Mouse (Mus musculus): Measurements from ENCODE around the gene BC052040. TPM values are rescaled to one million over a fixed set of nuclear protein-coding genes. Genes with fewer than 3 reads are reported as not detected.

BC052040 gene
- total RNA-seq, 2 experiments from 2014 or later = 6.9 to 7.8 TPM

DNA sequence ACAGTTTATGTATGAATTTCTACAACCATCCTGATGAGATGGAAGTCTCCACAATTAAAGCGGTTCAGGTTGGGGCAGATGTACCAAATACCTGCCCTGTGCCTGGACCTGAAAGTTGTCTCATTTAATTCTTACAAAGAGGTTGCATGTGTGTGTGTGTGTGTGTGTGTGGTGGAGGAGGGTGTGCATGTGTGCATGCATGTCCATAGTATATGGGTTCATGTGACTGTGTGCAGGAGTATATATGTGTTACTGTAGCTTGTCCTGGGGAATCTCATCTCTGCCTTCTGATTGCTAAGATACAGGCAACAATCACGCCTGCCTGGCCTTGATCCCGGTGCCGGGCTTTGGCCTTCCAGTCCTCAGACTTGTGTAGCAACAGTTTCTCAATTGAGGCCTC, 106.1 kb downstream of the BC052040 start:
- no peak for DNase-seq (ENCODE audit: low spot score in 2 of 2)
- intact Hi-C loops (cut with DNase I) = no loop called here

GRCm38 (mm10) chr2:115688282-115688681, 106.8 kb downstream of the BC052040 start:
- intact Hi-C loops (cut with DNase I) = no loop called here
- peak; percentile 8 to 14 for DNase-seq (ENCODE audit: low spot score in 2 of 2)

GRCm38 (mm10) chr2:115693841-115694240, 112.3 kb downstream of the BC052040 start:
- intact Hi-C loops (cut with DNase I) = no loop called here
- no peak for DNase-seq (ENCODE audit: low spot score in 2 of 2)

GRCm38 (mm10) chr2:115694386-115694785, 112.9 kb downstream of the BC052040 start:
- no peak for DNase-seq (ENCODE audit: low spot score in 2 of 2)
- intact Hi-C loops (cut with DNase I) = no loop called here

- intact Hi-C loops (cut with DNase I) = no loop called here
- no peak for DNase-seq (ENCODE audit: low spot score in 2 of 2)
Measured at GRCm38 (mm10) chr2:115699032-115699431, 117.5 kb downstream of the BC052040 start.

GRCm38 (mm10) chr2:115702610-115703009, 121.1 kb downstream of the BC052040 start:
- DNase-seq (ENCODE audit: low spot score in 2 of 2) = no peak
- intact Hi-C loops (cut with DNase I) = no loop called here

GRCm38 (mm10) chr2:115717535-115717934, 136.0 kb downstream of the BC052040 start:
- no peak for DNase-seq (ENCODE audit: low spot score in 2 of 2)
- intact Hi-C loops (cut with DNase I) = no loop called here

DNA sequence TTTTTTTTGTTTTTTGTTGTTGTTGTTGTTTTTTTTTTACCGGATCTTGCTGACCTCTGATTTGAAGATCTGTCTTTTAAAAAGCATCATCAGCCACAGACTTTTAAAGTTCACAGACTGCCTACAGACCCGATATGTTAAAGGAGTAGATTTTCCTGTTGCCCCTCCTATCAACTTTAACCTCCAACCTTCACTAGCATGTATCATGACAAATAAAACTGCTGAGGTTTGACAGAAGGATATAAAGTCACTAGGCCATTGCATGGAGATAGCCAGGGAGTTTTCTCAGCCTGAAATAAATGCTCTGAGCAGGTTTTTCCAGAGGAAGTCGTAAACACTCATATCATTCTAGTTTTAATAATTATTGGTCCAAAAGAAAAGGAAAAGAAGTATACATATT, 136.5 kb downstream of the BC052040 start:
- intact Hi-C loops (cut with DNase I) = no loop called here
- DNase-seq (ENCODE audit: low spot score in 2 of 2) = no peak

DNA sequence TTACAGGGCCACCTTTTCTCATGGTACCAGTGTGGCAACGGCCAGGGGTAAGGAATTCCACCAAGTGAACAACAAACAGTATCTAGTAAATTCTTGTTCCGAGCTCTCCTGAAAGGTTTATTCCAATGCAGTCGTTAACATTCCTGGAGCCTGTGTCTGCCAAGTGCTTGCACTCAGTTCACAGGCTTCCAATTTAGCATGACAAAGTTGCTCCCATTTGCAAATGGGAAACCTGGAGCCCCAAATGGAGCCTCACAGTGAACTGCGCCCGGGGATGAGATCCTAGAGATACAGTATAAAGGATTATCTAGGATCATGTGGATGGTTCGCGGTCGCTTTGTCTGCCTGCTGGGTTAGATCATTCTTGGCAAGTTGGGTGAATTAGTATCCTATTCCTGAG, 141.9 kb downstream of the BC052040 start:
- no peak for DNase-seq (ENCODE audit: low spot score in 2 of 2)
- intact Hi-C loops (cut with DNase I) = loop anchor here (10.0 kb wide), 1 partner anchor 351 kb away; no protein-coding TSS in a partner anchor

DNA sequence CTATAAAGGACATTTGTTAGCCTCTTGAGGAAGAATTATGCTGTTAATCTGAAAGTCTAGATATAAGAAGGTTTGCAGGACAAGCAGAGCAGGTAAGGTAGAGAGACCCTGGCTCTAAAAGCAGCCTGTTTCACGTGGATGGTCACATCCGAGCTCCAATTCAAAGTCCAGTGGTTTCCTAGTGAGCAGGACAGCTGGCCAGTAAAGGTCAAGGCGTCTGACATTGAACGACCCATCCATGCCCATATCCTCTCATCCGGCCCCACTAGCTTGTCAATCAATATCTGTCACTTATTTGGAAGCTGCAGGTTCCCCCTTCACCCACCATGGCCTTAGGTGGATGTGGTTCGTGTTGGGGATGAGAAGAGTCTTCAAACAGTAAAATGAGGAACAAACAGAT, 142.7 kb downstream of the BC052040 start:
- intact Hi-C loops (cut with DNase I) = loop anchor here (10.0 kb wide), 1 partner anchor 351 kb away; no protein-coding TSS in a partner anchor
- no peak for DNase-seq (ENCODE audit: low spot score in 2 of 2)

DNA sequence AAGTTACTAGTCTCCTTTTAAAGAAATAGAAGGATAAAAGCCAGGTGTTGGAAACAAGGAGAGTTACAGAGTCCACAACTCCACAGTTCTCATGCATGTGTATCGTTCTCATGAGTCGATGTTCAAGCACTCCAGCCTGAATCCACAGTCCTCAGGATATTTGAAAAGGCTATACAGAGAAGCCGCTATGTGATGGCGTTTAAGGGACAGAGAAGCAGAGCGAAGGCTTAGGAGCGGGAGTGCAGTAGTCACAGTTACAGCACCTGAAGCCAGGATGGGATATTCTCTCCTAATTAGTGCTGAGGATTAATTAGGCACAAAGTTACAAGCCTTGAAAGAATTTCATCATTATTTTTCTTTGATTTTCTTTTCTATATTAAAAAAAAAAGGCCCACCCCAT, 143.2 kb downstream of the BC052040 start:
- intact Hi-C loops (cut with DNase I) = loop anchor here (10.0 kb wide), 1 partner anchor 350 kb away; no protein-coding TSS in a partner anchor
- no peak for DNase-seq (ENCODE audit: low spot score in 2 of 2)

GRCm38 (mm10) chr2:115725503-115725902, 144.0 kb downstream of the BC052040 start:
- DNase-seq (ENCODE audit: low spot score in 2 of 2) = no peak
- intact Hi-C loops (cut with DNase I) = loop anchor here (10.0 kb wide), 1 partner anchor 349 kb away; no protein-coding TSS in a partner anchor

DNA sequence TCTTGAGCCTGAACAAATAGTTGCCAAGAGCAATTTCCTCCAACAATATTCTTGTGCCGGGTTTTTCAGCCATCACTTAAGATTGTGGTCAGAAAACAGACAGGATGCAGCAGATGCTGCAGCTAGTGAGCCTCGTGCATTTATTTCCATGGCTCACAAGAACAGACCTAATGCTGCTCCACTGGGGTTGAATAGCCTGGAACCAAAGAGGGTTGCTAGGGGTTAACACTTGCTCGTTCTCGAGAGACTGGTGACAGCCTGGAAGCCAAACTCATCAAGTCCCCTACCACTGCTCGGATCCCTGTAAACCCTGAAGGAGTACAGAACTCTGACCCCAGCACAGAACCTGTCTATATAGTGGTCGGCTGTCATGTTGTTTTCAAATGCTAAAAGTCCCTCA, 144.4 kb downstream of the BC052040 start:
- DNase-seq (ENCODE audit: low spot score in 2 of 2) = no peak

DNA sequence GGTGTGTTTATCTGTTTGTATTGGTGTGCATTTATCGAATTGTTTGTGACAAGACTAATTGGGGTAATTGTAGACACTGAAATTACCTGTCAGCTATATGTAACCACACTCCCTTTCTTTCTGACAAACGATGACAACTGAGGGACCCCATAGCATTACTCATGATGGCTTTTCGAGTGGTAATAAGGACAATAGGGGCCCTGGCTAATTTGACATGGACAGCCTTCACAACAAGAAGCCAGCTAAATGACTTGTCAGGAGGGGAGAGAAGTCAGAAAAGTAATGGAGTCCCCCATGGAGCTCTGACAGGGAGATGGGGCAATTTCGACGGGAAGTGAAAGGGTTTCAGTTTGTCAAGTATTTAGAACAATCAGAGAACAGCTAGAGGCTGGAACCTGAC, 145.3 kb downstream of the BC052040 start:
- intact Hi-C loops (cut with DNase I) = loop anchor here (10.0 kb wide), 1 partner anchor 348 kb away; no protein-coding TSS in a partner anchor

More for the DNA sequence above, 144.4 kb downstream of the BC052040 start:
- intact Hi-C loops (cut with DNase I) = loop anchor here (10.0 kb wide), 1 partner anchor 349 kb away; no protein-coding TSS in a partner anchor

GRCm38 (mm10) chr2:115728627-115729026, 147.1 kb downstream of the BC052040 start:
- no peak for DNase-seq (ENCODE audit: low spot score in 2 of 2)
- intact Hi-C loops (cut with DNase I) = loop anchor here (10.0 kb wide), 1 partner anchor 346 kb away; no protein-coding TSS in a partner anchor

More for the DNA sequence above, 145.3 kb downstream of the BC052040 start:
- no peak for DNase-seq (ENCODE audit: low spot score in 2 of 2)

DNA sequence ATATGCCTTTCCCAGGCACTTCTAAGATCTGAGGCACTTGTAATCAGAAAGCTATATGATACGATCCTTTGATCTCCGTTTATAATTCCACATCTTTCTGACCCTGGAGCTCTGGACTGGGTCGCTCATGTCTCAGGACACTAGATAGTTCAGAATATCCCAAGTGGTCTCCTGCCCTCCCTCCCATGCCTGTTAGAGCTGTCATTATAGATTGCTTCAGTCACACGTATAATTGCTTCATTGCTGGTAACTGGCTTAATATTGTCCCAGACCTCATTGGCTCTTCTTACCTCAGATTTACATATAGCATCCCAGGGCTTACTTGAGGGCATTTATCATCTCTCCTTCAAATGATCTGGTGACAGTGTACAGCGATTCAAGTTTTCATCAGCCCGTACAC, 149.0 kb downstream of the BC052040 start:
- intact Hi-C loops (cut with DNase I) = no loop called here
- DNase-seq (ENCODE audit: low spot score in 2 of 2) = no peak

GRCm38 (mm10) chr2:115731171-115731570, 149.7 kb downstream of the BC052040 start:
- DNase-seq (ENCODE audit: low spot score in 2 of 2) = no peak
- intact Hi-C loops (cut with DNase I) = no loop called here

DNA sequence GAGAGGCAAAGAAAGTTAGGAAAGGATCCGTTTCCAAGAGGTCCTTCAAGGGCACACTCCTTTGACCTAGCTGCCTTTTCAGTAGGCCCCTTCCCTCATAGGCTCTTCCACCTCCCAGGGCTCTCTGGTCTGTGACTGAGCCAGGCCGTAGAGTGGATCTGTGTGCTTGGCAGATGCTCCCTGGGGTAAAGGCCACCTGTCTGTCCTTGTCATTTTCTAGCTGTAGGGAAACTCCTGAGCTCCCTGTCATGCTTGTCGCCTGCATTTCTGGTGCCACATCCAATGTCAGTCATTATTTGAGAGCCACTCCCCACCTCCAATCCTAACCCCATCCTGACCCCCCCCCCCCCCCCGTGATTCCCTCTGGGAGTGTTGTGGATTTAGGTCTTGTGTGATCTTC, 151.1 kb downstream of the BC052040 start:
- DNase-seq (ENCODE audit: low spot score in 2 of 2) = no peak
- intact Hi-C loops (cut with DNase I) = no loop called here

DNA sequence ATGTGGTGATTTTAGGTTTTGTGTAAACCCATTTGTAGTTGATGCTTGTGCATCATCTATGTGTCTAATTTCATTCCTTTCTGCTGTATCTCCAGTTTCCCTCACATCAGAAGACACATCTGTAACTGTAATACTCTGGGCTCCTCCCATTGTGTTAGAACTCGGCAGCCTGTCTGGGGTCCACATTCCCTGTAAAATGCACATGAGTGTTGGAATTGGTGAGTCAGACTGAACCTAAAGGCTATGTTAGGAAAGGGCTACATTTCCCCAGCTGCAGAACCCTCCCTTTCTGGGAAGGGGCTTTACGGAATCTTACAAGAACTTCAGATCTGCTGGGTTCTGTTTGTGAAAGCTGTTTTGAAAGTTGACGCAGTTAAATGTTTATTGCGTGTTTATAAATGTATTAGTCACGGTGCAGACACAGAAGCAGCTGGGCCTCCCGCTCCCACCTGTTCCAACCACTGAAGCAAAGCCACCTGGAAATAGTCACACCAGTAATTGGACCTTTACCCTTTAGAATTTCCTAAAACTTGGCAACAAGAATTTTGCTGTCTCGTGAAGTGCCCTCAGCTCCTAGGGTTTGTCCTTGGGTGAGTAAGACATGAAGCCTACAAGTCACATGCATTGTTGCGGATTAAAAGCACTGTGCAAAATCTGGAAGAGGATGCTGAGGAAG, 151.6 kb downstream of the BC052040 start:
- intact Hi-C loops (cut with DNase I) = no loop called here
- no peak for DNase-seq (ENCODE audit: low spot score in 2 of 2)

DNA sequence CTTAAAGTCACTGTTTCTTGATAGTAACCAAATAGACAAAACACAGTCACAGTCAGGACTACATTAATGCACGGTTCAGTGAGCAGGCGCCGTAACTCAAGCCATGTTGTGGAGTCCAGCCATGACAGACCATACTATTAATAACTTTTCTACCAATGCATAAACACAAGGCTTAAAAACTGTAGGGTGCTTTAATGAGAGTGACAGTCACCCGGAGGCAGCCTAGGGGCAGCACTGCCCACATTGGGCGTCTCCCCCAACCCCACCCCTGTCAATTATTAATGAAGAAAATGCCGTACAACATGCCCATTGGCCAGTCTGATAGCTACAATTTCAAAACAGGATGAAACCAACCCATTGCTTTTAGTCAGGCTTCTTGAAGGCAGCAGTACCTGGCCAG, 153.3 kb downstream of the BC052040 start:
- DNase-seq (ENCODE audit: low spot score in 2 of 2) = no peak
- intact Hi-C loops (cut with DNase I) = no loop called here

- no peak for DNase-seq (ENCODE audit: low spot score in 2 of 2)
- intact Hi-C loops (cut with DNase I) = no loop called here
Measured at GRCm38 (mm10) chr2:115736416-115736815, 154.9 kb downstream of the BC052040 start.

Measured in left cerebral cortex, postnatal 36 days (tissue).